Comparison of ENCODE assay signal across 19 mouse cellular contexts in the genomic region with DNA sequence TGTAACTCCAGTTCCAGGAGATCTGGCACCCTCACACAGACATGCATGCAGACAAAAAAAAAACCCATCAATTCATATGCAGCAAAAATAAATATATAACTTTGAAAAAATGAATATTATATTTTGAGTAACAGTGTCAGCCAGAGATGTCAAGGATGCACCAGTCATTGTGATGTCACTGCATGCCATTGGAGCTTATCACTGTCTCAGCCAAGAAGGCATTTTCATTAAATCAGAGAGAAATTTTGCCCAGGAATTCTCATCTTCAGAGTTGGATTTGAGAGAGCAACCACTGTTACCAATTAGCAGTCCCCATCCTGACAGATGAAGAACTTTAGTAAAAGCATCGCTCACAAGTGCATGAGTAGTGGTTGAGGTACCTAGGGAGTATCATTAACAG.
"Had no signal": no experiment of that assay in that cellular context is flagged by ENCODE, and none has a peak within 500 bp of the region (broad histone marks: within the 10 kb centered on the region; RNA-seq: fewer than 3 reads in every experiment).

No protein-coding gene starts in this region.

- H3K36me3 ChIP-seq: kidney, embryonic 15.5 days; limb, embryonic 13.5 days; liver, embryonic 12.5 days; liver, embryonic 15.5 days; midbrain, embryonic 12.5 days; neural tube, embryonic 13.5 days had no signal

- H3K4me2 ChIP-seq: kidney, embryonic 15.5 days; limb, embryonic 13.5 days; liver, embryonic 12.5 days; liver, embryonic 15.5 days; midbrain, embryonic 12.5 days; neural tube, embryonic 13.5 days had no signal

- H3K4me3 ChIP-seq: kidney, embryonic 15.5 days; limb, embryonic 13.5 days; liver, embryonic 12.5 days; liver, embryonic 15.5 days; midbrain, embryonic 12.5 days; myocyte; neural tube, embryonic 13.5 days had no signal

- H3K4me1 ChIP-seq: kidney, embryonic 15.5 days; liver, embryonic 12.5 days; liver, embryonic 15.5 days; midbrain, embryonic 12.5 days; neural tube, embryonic 13.5 days had no signal

- ATAC-seq: liver, embryonic 12.5 days; midbrain, embryonic 16.5 days had no signal

- H3K9ac ChIP-seq: kidney, embryonic 15.5 days; limb, embryonic 13.5 days; liver, embryonic 12.5 days; liver, embryonic 15.5 days; midbrain, embryonic 12.5 days; neural tube, embryonic 13.5 days had no signal

- DNase-seq: kidney, adult 8-10 months; kidney, postnatal 14 days; kidney, postnatal 4 days; left cerebral cortex, postnatal 4 days; liver; lung, adult 2 months; lung, postnatal 14 days; lung, postnatal 4 days; thymus, adult 18-20 months; thymus, postnatal 14 days; thymus, postnatal 4 days had no signal

- H3K9me3 ChIP-seq: kidney, embryonic 15.5 days; liver, embryonic 12.5 days; liver, embryonic 15.5 days; midbrain, embryonic 12.5 days; neural tube, embryonic 13.5 days had no signal

- H3K27me3 ChIP-seq: kidney, embryonic 15.5 days; limb, embryonic 13.5 days; liver, embryonic 12.5 days; liver, embryonic 15.5 days; midbrain, embryonic 12.5 days; neural tube, embryonic 13.5 days had no signal

- H3K27ac ChIP-seq: kidney, embryonic 15.5 days; liver, embryonic 12.5 days; liver, embryonic 15.5 days; midbrain, embryonic 12.5 days; neural tube, embryonic 13.5 days had no signal
